Mouse (Mus musculus) spleen, adult 2 months (tissue): ENCODE results near the gene Dsn1. TPM values are rescaled to one million over a fixed set of nuclear protein-coding genes. Genes with fewer than 3 reads are reported as not detected.
A peak's percentile ranks its signal among the peaks of the same experiment; 100 is the strongest.

Source experiments
- DNase-seq, 2 experiments: peaks; one replicate each; pipeline versions ENCODE4 v3.0.0 to v3.0.0-alpha.2; 2012 to 2021; ENCODE audit warnings: low spot score in 2 of 2, low read depth in 1 of 2
- H3K27ac ChIP-seq: fragments of 200-500 bp; 2 replicates; pipeline ENCODE4 v1.5.1; 2012; ENCODE audit warnings: low read length, inconsistent platforms; ENCODE audit not compliant: insufficient read depth
- H3K27me3 ChIP-seq: fragments of 200-500 bp; 2 replicates; pipeline ENCODE4 v1.6.1; 2012; ENCODE audit warnings: mild to moderate bottlenecking, moderate library complexity, low read length, inconsistent platforms; ENCODE audit not compliant: control insufficient read depth, insufficient read depth
- H3K36me3 ChIP-seq: fragments of 200-500 bp; 2 replicates; pipeline ENCODE4 v1.6.1; 2012; ENCODE audit warnings: mild to moderate bottlenecking, low read length, inconsistent platforms; ENCODE audit not compliant: control insufficient read depth, insufficient read depth
- H3K4me1 ChIP-seq: fragments of 200-500 bp; 2 replicates; pipeline ENCODE4 v1.6.1; 2011; ENCODE audit warnings: inconsistent platforms; ENCODE audit not compliant: control insufficient read depth, insufficient read depth, insufficient read length
- H3K4me3 ChIP-seq: fragments of 200-500 bp; 2 replicates; pipeline ENCODE4 v1.5.1; 2011; ENCODE audit warnings: mild to moderate bottlenecking, inconsistent platforms; ENCODE audit not compliant: insufficient read depth, insufficient read length; ENCODE audit errors: extremely low read depth
- CTCF ChIP-seq: fragments of 200-500 bp; IDR thresholded peaks from 2 replicates; pipeline ENCODE4 v1.5.1; 2011; ENCODE audit warnings: mild to moderate bottlenecking, inconsistent platforms; ENCODE audit not compliant: insufficient read depth, insufficient read length, insufficient replicate concordance; ENCODE audit errors: extremely low read depth
- POLR2A ChIP-seq: fragments of 200-500 bp; IDR thresholded peaks from 2 replicates; pipeline ENCODE4 v1.6.1; 2011; ENCODE audit warnings: low read depth, low read length, inconsistent platforms
- WGBS: fragments of 180-500 bp; shearing (Covaris S2); methylation state at CpG from one replicate; pipeline ENCODE4 v1.1.7; 2018; 5-methylcytosine and 5-hydroxymethylcytosine counted together
- polyA plus RNA-seq: library from polyadenylated mRNA; depleted of rRNA; stranded (reverse); fragments of >200 nt; gene quantifications from 2 replicates; pipeline ENCODE4 v1.2.3, GENCODE M21; 2012

The Dsn1 gene
- polyA plus RNA-seq, 1 experiment: 2.9 TPM

- H3K36me3 ChIP-seq: no peaks in the 10 kb centered on the region
- 94% methylated on average over 17 of the region's 17 CpGs for WGBS
Observed at GRCm38 (mm10) chr2:157040649-157041046, 33.7 kb upstream of the Dsn1 start.

GRCm38 (mm10) chr2:157039900-157040648 lies 33.1 kb upstream of the Dsn1 start:
- H3K27ac ChIP-seq: no peak overlapping the region
- no peaks in the 10 kb centered on the region; the same call in 1 of the 2 replicates for H3K4me1 ChIP-seq
- no peaks in the 10 kb centered on the region for H3K36me3 ChIP-seq
- WGBS: 95% methylated on average over 50 of the region's 50 CpGs
- H3K27me3 ChIP-seq: no peaks in the 10 kb centered on the region
- TF ChIP-seq CTCF (no peak), POLR2A (no peak)
- no peak overlapping the region for H3K4me3 ChIP-seq
- no peak for DNase-seq

More at GRCm38 (mm10) chr2:157040649-157041046, 33.7 kb upstream of the Dsn1 start:
- Histone ChIP-seq H3K27me3 (no peaks in the 10 kb centered on the region), H3K4me1 (no peaks in the 10 kb centered on the region; the same call in 1 of the 2 replicates), H3K27ac (no peak overlapping the region), H3K4me3 (no peak overlapping the region)
- no peak for DNase-seq
- TF ChIP-seq CTCF (no peak), POLR2A (no peak)

GRCm38 (mm10) chr2:157037303-157037702 lies 30.3 kb upstream of the Dsn1 start:
- Histone ChIP-seq H3K4me1 (no peaks in the 10 kb centered on the region; the same call in 1 of the 2 replicates), H3K27ac (no peak overlapping the region), H3K4me3 (no peak overlapping the region), H3K36me3 (no peaks in the 10 kb centered on the region), H3K27me3 (no peaks in the 10 kb centered on the region)
- no peak for DNase-seq
- WGBS: 84% methylated on average over 9 of the region's 9 CpGs
- no peak for TF ChIP-seq POLR2A
- no peak for TF ChIP-seq CTCF

- no peak overlapping the region for H3K4me3 ChIP-seq
- no peaks in the 10 kb centered on the region; the same call in 1 of the 2 replicates for H3K4me1 ChIP-seq
- WGBS: 87% methylated on average over 8 of the region's 8 CpGs
- TF ChIP-seq POLR2A: no peak
- no peak for TF ChIP-seq CTCF
- no peaks in the 10 kb centered on the region for H3K36me3 ChIP-seq
- DNase-seq: no peak
- no peaks in the 10 kb centered on the region for H3K27me3 ChIP-seq
- no peak overlapping the region for H3K27ac ChIP-seq
Observed at GRCm38 (mm10) chr2:157036400-157036799, 29.4 kb upstream of the Dsn1 start.

- no peak for DNase-seq
- Histone ChIP-seq H3K27ac (no peak overlapping the region), H3K4me1 (no peaks in the 10 kb centered on the region; the same call in 1 of the 2 replicates), H3K4me3 (no peak overlapping the region), H3K27me3 (no peaks in the 10 kb centered on the region), H3K36me3 (no peaks in the 10 kb centered on the region)
- 95% methylated on average over 7 of the region's 7 CpGs for WGBS
- no peak for TF ChIP-seq POLR2A
- no peak for TF ChIP-seq CTCF
Observed at GRCm38 (mm10) chr2:157035371-157035770, 28.4 kb upstream of the Dsn1 start.

- 45% methylated on average over 9 of the region's 9 CpGs for WGBS
- Histone ChIP-seq H3K4me3 (no peak overlapping the region), H3K27ac (no peak overlapping the region), H3K4me1 (no peaks in the 10 kb centered on the region), H3K36me3 (no peaks in the 10 kb centered on the region), H3K27me3 (no peaks in the 10 kb centered on the region)
- TF ChIP-seq CTCF (peak; percentile 92), POLR2A (no peak)
- DNase-seq: peak; percentile 39 to 74
Observed at GRCm38 (mm10) chr2:157030804-157031203, 23.9 kb upstream of the Dsn1 start.

- TF ChIP-seq CTCF: no peak
- no peak for TF ChIP-seq POLR2A
- H3K27me3 ChIP-seq: no peaks in the 10 kb centered on the region
- H3K27ac ChIP-seq: no peak overlapping the region
- WGBS: 93% methylated on average over 4 of the region's 4 CpGs
- no peaks in the 10 kb centered on the region for H3K4me1 ChIP-seq
- H3K36me3 ChIP-seq: no peaks in the 10 kb centered on the region
- no peak for DNase-seq
- no peak overlapping the region for H3K4me3 ChIP-seq
Observed at GRCm38 (mm10) chr2:157028261-157028660, 21.3 kb upstream of the Dsn1 start.
